Mouse (Mus musculus) lung, postnatal 0 days (tissue): Measurements from ENCODE around the gene Vmn1r198.

Source experiments
- CTCF ChIP-seq: IDR thresholded peaks from 2 replicates; pipeline ENCODE4 v1.5.1; 2016; ENCODE audit warnings: antibody characterized with exemption, mild to moderate bottlenecking
- EP300 ChIP-seq: IDR thresholded peaks from 2 replicates; pipeline ENCODE4 v1.6.1; 2016; ENCODE audit warnings: antibody characterized with exemption, mild to moderate bottlenecking, control low read depth

DNA sequence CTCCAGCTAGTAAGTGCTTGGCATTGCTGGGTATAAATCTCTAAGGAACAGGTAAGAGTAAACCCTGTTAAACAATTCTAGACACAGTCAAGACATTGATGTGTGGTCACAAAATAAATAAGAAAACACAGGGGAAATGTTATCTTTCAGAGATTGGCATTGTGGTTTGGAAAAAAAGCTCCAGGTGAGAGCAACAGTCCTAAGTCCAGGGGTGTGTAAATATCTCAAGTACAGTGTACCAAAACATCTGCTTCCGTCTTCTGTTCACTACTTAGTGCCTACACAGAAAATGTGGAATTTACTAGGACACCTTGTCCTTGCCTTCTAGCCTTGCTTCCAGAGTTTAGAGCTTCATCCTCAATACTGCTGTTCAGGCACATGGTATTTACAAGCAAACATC is 36.9 kb downstream of the Vmn1r198 start:
- TF ChIP-seq EP300 (no peak), CTCF (no peak)
